Mouse (Mus musculus) gastrocnemius, adult 2 months (tissue): ENCODE data around the gene Mrpl52. TPM values are rescaled to one million over a fixed set of nuclear protein-coding genes. Genes with fewer than 3 reads are reported as not detected.

Source experiments
- DNase-seq: peaks from one replicate; pipeline ENCODE4 v3.0.0; 2022
- H3K27ac ChIP-seq: fragments of 200-600 bp; 2 replicates; pipeline ENCODE4 v1.8.1; 2022; ENCODE audit warnings: mild to moderate bottlenecking
- H3K4me3 ChIP-seq: fragments of 200-600 bp; 2 replicates; pipeline ENCODE4 v1.8.1; 2022; ENCODE audit warnings: mild to moderate bottlenecking, moderate library complexity
- CTCF ChIP-seq: fragments of 200-600 bp; IDR thresholded peaks from 2 replicates; pipeline ENCODE4 v1.8.1; 2022; ENCODE audit warnings: antibody characterized with exemption, mild to moderate bottlenecking, moderate library complexity
- intact Hi-C: fragments of 180-260 bp; cut with DNase I; formaldehyde crosslinking; loops from one replicate; pipeline ENCODE4 v1.15.1; 2025
- total RNA-seq, 2 experiments: library from RNA; stranded (reverse); gene quantifications; 2 replicates each; pipeline ENCODE4 v1.2.3; 2021

Gene Mrpl52
- total RNA-seq, 2 experiments from 2014 or later = 102 to 111 TPM

DNA sequence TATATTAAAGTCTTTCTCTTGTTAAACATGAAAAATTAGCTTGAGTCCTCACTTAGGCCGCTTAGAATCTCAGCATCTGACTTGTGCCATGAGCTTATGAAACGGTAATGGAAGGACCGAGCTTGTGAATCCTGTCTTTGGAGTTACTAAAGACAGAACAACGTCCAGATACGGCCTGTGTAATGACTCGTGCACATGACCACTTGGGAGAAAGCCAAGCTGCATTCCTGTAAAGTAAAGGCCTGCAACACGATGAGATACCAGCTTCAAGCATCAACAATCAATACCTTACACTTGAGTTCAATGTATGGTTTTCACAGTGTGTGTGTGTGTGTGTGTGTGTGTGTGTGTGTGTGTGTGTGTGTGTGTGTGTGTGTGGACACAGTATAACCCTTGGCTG lies 30.0 kb upstream of the Mrpl52 start:
- intact Hi-C loops = no loop called here
- H3K27ac ChIP-seq = no peak overlapping the region
- DNase-seq = no peak

DNA sequence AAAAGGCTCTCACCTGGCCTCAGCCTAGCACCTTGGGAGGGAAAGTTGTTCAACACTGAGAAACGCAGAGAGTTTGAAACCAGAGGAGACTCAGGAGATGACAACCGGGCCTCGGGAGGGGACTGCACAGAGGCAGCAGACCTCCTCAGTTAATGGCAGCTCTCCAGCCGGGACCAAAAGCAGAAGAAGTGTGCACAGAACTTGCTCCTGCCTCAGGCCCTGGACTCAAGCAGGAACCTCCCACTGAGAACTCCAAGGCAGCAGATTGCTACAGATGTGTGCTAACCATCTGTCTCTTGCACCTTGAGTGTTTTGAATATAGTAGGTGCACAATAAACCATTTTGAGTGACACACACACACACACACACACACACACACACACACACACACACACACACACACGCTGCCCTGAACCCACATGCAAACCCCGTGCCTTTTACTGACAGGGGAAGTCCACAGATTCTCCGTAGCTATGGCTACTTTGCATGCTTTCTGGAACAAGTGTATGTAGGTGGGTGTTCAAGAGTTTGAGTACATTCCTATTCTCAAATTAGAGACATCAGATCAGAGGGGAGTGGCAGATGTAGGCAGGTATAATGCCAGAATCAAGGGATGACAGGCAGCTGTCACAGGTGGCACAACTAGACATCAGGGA lies 28.7 kb upstream of the Mrpl52 start:
- TF ChIP-seq CTCF = no peak
- intact Hi-C loops = no loop called here
- Histone ChIP-seq H3K27ac (no peak overlapping the region), H3K4me3 (no peak overlapping the region)
- no peak for DNase-seq

More for the DNA sequence above, 30.0 kb upstream of the Mrpl52 start:
- no peak for TF ChIP-seq CTCF
- no peak overlapping the region for H3K4me3 ChIP-seq

DNA sequence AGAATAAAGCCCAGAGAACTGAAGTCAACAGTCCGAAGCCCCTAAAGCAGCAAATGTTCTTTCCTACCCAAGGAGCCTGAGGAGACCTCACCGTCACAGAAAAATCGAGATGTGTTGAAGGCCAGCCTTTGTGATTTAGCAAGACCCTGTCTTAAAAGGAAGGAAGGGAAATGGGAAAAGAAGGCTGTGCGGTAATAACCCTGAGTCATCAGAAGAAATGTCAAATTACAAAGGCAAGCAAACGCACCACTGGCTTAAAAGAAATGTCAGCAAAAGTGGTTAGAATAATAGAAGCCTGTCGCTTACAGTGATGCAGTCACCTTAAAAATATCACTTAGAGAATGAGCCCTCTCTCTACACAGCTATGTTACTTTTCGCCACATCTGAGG lies 28.2 kb upstream of the Mrpl52 start:
- H3K4me3 ChIP-seq = no peak overlapping the region
- no peak overlapping the region for H3K27ac ChIP-seq
- intact Hi-C loops = no loop called here
- no peak for TF ChIP-seq CTCF
- no peak for DNase-seq

DNA sequence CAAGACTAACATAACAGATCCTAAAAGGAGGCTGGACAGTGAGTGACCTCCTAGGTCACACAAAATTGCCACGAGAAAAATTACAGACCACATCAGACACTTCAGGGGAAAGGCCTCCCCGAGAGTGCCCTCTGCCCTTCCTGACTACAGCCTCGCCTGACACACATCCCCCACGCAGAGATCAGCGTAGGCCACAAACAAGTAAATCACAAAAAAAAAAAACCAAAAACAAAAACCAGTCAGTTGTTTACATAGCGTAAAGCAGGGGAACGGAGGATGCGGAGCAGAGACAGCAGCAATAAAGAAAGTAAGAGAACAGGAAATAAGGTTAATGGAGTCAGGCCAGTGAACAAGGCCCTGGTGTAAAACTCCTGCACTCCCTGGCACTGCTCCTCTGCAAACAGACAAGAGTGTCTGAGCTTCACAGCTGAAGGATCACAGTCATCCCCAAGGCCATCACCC lies 27.8 kb upstream of the Mrpl52 start:
- TF ChIP-seq CTCF = no peak
- Histone ChIP-seq H3K4me3 (no peak overlapping the region), H3K27ac (peak overlapping the region; percentile 35)
- DNase-seq = no peak
- intact Hi-C loops = no loop called here

DNA sequence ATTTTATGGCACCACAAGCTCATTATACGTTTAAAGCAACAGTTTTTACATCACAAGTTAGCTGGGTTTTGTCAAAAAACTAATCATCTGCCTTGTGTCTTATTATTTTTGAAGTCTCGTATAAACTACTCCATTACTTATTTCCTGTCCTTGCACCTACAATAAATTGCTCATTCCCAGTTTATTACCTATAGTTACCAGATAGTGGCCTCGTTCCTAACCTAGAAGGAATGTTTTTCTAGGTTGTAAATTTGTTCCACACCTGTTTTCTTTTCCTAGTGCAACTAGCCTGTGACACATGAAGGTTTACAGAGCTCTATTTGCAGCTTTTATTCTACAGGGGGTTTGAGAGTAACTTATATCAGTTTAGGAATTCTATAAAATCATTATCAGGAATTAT lies 25.0 kb upstream of the Mrpl52 start:
- no peak overlapping the region for H3K27ac ChIP-seq
- no peak overlapping the region for H3K4me3 ChIP-seq
- intact Hi-C loops = no loop called here
- DNase-seq = no peak
- TF ChIP-seq CTCF = no peak

DNA sequence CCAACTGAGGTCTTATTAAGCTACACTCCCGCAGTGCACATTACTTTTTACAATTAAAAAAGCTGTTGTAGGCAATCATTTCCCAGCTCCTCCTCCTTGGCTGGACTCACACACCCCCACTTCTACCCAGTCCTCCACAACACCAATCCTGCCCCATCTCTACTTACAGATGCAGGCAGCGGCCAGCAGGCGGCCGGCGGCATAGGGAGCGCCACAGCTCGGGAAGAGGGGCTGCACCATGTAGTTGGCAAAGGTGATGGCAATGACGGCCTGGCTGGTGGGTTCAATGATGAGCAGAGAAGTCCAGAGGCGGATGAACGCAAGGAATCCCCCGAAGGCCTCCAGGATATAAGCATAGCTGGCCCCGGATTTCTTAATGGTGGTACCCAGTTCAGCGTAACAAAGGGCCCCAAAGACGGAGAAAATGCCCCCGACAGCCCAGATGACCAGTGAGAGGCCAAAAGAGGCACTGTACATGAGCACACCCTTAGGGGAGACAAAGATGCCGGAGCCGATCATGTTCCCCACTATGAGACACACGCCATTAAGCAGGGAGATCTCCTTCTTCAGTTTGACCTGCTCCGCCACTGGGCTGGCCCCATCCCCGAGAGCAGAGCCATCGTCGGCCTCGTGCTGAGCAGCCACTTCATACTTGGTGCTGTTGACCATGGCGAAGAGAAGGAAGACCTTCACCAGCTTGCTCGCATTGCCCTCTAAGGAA lies 18.2 kb upstream of the Mrpl52 start:
- H3K4me3 ChIP-seq = peak overlapping the region; percentile 55
- peak; percentile 10; the same call in 1 of the 2 replicates for TF ChIP-seq CTCF
- intact Hi-C loops = no loop called here

DNA sequence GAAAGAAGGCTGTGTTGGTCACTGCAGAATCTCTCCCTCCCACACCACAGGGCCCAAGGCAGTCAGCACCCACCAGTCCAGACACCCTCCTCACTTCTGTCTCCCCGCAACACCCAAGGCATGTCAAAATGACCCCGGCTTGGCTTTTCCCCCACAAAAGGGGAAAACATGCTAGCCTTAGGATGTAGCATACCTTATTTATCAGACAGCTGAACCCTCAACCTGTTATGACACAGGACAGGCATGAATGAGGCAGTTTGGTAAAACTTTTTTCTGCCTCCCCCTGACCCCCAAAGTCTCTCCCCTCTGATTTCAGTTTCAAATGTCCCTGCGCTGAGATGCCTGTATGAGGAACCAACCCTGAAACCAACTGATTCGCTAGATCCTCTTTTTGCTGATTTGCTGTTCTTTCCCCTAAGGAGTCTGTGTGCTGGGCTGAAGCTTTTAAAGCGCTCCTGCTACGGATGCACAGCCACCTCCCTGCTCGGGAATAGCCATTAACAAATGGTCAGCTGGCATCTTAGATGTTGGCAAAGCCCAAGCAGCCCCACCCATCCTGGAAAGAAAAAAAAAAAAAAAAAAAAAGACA lies 17.6 kb upstream of the Mrpl52 start:
- intact Hi-C loops = no loop called here
- Histone ChIP-seq H3K27ac (peak overlapping the region; percentile 80), H3K4me3 (peak overlapping the region; percentile 55)
- no peak for TF ChIP-seq CTCF
- no peak for DNase-seq

More for the DNA sequence above, 18.2 kb upstream of the Mrpl52 start:
- no peak for DNase-seq
- peak overlapping the region; percentile 80; the same call in 1 of the 2 replicates for H3K27ac ChIP-seq

DNA sequence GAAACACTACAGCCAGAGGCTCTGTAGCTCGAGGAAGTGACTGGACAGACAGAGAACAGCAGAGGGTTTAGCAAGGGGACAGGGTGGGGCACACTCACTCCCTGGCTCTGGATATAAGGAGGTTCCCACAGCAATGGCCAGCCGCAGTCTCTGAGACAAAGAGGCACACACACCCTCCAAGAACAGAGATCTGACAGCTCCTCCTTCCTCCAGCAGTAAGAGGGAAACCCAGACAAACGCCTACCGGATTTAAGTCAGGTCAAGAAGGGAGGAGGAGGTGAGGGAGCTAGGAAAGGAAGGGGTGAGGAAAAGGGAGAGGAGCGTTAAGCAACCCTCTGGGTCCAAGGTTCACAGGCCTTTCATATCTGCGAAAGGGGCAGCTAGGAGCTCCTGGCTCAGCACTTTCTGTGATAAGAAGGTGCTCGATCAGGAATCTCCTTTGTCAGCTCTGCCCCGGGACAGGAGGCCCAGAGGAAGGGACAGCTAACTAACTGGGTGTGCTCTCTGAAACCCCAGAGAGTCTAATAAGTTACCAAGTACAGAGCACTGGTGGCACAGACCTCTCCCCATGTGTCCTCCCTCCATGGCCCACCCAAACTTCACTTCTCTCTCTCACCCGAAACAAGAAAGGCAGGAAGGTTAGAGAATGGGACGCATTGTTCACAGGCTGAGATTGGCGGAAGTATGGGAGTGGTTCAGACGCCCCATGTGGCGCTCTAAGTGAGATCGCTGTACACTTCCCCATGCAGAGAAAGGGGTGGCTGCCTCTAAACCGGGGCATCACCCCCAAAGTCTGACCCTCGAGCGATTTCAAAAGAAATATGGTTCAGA lies 16.5 kb upstream of the Mrpl52 start:
- no peak for TF ChIP-seq CTCF
- peak; percentile 51 for DNase-seq
- H3K4me3 ChIP-seq = peak overlapping the region; percentile 55
- intact Hi-C loops = loop anchor here (5.0 kb wide), 3 partner anchors 33 to 158 kb away; partner anchors contain the start of genes Abhd4 and Dad1
- H3K27ac ChIP-seq = peak overlapping the region; percentile 80

DNA sequence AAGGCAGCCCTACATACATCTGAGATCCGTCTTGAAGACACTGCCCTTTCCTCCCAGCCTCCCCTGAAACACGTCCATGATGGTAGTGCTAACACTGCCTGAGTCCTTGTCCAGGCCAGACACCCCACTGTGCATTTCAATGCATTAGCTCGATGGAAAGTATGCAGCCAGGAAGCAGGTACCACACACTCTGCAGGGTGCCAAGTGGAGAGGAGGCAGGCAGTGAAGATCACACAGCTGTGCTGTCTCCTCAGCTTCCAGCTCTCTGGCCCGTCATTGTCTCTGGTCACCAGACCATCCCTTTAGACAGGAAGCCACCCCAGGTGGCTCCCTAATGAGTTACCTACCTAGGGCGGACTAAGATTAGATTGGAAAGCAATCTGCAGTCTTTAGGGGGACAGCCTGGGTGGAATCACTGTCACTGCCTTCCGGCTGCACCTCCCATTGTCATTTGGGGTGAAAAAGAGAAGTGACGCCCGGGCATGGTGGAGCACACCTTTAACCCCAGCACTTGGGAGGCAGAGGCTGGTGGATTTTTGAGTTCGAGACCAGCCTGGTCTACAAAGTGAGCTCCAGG lies 14.6 kb upstream of the Mrpl52 start:
- Histone ChIP-seq H3K4me3 (no peak overlapping the region), H3K27ac (no peak overlapping the region)
- no peak for TF ChIP-seq CTCF
- DNase-seq = no peak
- intact Hi-C loops = loop anchor here (2.0 to 5.0 kb wide), 4 partner anchors 35 to 173 kb away; partner anchors contain the start of genes Abhd4 and Dad1

DNA sequence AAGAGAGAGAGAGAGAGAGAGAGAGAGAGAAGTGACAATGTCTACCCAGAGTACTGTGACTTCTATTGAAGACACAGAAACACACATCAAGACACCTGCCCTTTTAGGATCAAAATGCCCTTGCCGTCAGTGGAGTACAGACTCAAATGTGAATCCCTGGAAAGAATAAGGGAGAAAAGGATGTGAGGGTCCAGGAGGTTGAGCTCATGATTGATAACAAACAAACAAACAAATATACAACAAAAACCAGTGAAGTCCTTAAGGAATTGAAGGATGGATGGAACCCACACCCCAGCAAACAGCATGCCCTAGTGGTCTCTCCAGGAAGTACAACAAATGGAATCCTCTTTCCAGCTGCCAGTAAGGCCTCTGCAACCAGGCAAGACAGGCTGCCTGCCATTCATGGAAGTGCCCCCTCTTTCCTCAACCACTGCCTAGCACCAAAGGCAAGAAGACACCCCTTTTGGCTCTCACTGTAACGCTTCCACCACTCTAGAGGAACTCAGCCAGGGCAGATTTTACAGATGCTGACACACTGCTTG lies 14.0 kb upstream of the Mrpl52 start:
- DNase-seq = peak; percentile 42
- intact Hi-C loops = loop anchor here (2.0 to 5.0 kb wide), 4 partner anchors 35 to 174 kb away; partner anchors contain the start of genes Abhd4 and Dad1
- peak; percentile 89 for TF ChIP-seq CTCF
- peak overlapping the region; percentile 70 for H3K4me3 ChIP-seq
- peak overlapping the region; percentile 78 for H3K27ac ChIP-seq

DNA sequence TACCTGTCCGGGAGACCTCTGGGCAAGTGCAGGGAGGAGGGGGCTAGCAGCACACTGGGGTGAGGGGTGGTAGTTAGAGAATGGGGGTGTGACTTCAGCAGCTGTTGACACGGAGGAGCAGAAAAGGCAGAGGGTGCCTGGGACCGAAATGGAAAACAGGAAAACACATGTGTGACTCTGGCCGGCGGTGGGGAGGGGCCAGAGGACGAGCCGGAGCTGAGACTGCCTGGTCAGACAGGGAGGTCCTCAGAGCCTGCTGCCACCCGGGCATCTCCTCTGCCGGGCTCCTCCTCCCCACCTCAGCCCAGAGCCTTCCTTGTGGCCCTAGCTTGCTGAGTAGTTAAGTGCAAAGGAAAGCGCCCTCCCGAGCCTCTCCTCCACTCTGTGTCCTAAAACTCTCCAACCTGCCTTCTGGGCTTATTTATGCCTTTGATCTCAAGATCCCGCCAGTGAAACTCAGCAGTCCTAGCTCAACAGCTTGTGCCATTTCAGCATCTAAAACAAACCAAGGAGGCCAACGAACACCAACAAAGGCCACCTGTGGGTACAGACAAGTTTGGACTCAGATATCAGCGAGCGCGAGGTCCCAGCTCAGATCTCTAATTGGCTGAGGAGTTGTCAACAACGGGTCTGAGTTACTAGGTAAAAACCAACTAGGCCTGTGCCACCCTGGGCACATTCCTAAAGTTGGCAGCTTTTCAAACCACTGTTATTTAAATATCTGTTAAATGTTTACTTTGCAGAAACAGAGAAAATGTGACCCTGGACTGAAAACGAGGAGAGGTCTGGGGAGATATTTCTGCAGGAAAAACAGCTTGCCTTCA lies 12.6 kb upstream of the Mrpl52 start:
- intact Hi-C loops = loop anchor here (2.0 to 5.0 kb wide), 4 partner anchors 33 to 175 kb away; partner anchors contain the start of genes Abhd4 and Dad1
- Histone ChIP-seq H3K4me3 (peak overlapping the region; percentile 70), H3K27ac (peak overlapping the region; percentile 78)
- peak; percentile 60 for DNase-seq
- no peak for TF ChIP-seq CTCF
